Mouse (Mus musculus): ENCODE results near the gene Slit1.

DNA sequence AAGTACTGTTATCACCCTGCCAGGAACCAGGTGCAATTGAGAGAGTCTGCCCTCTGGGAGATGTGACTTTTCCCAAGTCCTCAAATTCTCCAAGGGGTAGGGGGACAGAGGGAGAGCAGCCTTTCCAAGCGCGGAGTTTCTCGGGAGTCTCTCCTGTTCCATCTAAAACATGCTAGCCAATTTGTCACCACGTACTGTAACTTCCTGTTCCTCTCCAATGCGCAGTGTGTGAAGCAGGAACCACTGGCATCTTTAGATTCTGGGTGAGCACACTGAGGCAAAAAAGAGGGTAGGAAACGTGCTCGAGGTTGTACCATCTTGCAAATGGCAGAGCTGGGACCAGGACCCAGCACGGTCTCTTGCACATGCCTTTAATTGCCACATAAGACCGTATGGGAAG lies 47.0 kb downstream of the Slit1 start:
- no peak for TF ChIP-seq CTCF (IDR thresholded peaks at IDR 0.05; ENCODE audit: control insufficient read depth, insufficient read depth, low read length)
- TF ChIP-seq POLR2A (IDR thresholded peaks at IDR 0.05; ENCODE audit: borderline replicate concordance, control insufficient read depth, low read depth, low read length): no peak

All from bone marrow, adult 2 months (tissue).